Mouse (Mus musculus) midbrain, postnatal 0 days (tissue): ENCODE measurements around the gene Srgap3. TPM values are rescaled to one million over a fixed set of nuclear protein-coding genes. Genes with fewer than 3 reads are reported as not detected.

Source experiments
- ATAC-seq: fragments of 200-750 bp; cut with Nextera tagmentation; 2 replicates; pipeline ENCODE4 v1.8.0; 2017; ENCODE audit warnings: moderate number of reproducible peaks, mild to moderate bottlenecking, moderate TSS enrichment, moderate library complexity; ENCODE audit not compliant: low FRiP score
- DNase-seq: peaks from one replicate; pipeline ENCODE4 v3.0.0-alpha.2; 2015; ENCODE audit warnings: low spot score
- H3K27ac ChIP-seq: fragments of 300-500 bp; sonication (generic); 2 replicates; pipeline ENCODE4 v1.5.1; 2014; ENCODE audit warnings: low read depth, mild to moderate bottlenecking, low read length, mixed read lengths
- H3K27me3 ChIP-seq: fragments of 300-500 bp; sonication (generic); 2 replicates; pipeline ENCODE4 v1.6.1; 2014; ENCODE audit warnings: low read length, control low read depth, mixed read lengths; ENCODE audit not compliant: insufficient read depth
- H3K36me3 ChIP-seq: fragments of 300-500 bp; sonication (generic); 2 replicates; pipeline ENCODE4 v1.6.1; 2014; ENCODE audit warnings: low read length, control low read depth, mixed read lengths; ENCODE audit not compliant: insufficient read depth
- H3K4me1 ChIP-seq: fragments of 300-500 bp; sonication (generic); 2 replicates; pipeline ENCODE4 v1.6.1; 2014; ENCODE audit warnings: mild to moderate bottlenecking, control low read depth, antibody characterized with exemption, low read length, mixed read lengths; ENCODE audit not compliant: insufficient read depth
- H3K4me2 ChIP-seq: fragments of 300-500 bp; sonication (generic); 2 replicates; pipeline ENCODE4 v1.6.1; 2014; ENCODE audit warnings: low read depth, mild to moderate bottlenecking, low read length, mixed read lengths; ENCODE audit not compliant: poor library complexity, severe bottlenecking
- H3K4me3 ChIP-seq: fragments of 300-500 bp; sonication (generic); 2 replicates; pipeline ENCODE4 v1.5.1; 2014; ENCODE audit warnings: low read depth, mild to moderate bottlenecking, low read length, moderate library complexity
- H3K9ac ChIP-seq: fragments of 300-500 bp; sonication (generic); replicated peaks from 2 replicates; pipeline ENCODE4 v1.6.1; 2014; ENCODE audit warnings: mild to moderate bottlenecking, low read length, moderate library complexity, mixed read lengths; ENCODE audit not compliant: poor library complexity, severe bottlenecking
- H3K9me3 ChIP-seq: fragments of 300-500 bp; sonication (generic); 2 replicates; pipeline ENCODE4 v1.6.1; 2016; ENCODE audit warnings: low read length, control low read depth
- CTCF ChIP-seq: IDR thresholded peaks from 2 replicates; pipeline ENCODE4 v1.5.1; 2016; ENCODE audit warnings: antibody characterized with exemption, mild to moderate bottlenecking
- WGBS: fragments of 180-500 bp; shearing (Covaris S2); extraction: QIAGEN DNeasy Blood & Tissue Kit; methylation state at CpG from one replicate; pipeline ENCODE4 v1.1.7; 2014; 5-methylcytosine and 5-hydroxymethylcytosine counted together
- polyA plus RNA-seq: library from polyadenylated mRNA; unstranded; fragments of >200 nt; fragmentation: Nextera tagmentation; extraction: Ambion mirVana; gene quantifications from 2 replicates; pipeline ENCODE4 v1.2.1, GENCODE M21; 2015
- total RNA-seq: library from RNA; depleted of rRNA; stranded (reverse); fragments of >200 nt; gene quantifications from 2 replicates; pipeline ENCODE4 v1.2.3, GENCODE M21; 2014

Srgap3 gene
- total and polyA plus RNA-seq, 2 experiments from 2014 or later: 29.8 to 58.6 TPM

GRCm38 (mm10) chr6:112820298-112820992 is 126.6 kb downstream of the Srgap3 start:
- WGBS: 38% methylated on average over 8 of the region's 8 CpGs
- Histone ChIP-seq H3K9me3 (no peaks in the 10 kb centered on the region), H3K4me3 (no peak overlapping the region), H3K9ac (0 out of 2 replicates have a peak overlapping the region, but pooled peaks have one; percentile 13), H3K36me3 (0 out of 2 replicates have a peak, but pooled peaks cover 4% of the 10 kb centered on the region), H3K4me2 (no peak overlapping the region), H3K27ac (peak overlapping the region; percentile 69), H3K4me1 (peaks cover 17% of the 10 kb centered on the region), H3K27me3 (no peaks in the 10 kb centered on the region)
- no peak for TF ChIP-seq CTCF
- ATAC-seq (peak; percentile 21; the same call in 1 of the 2 replicates), DNase-seq (peak; percentile 42)

GRCm38 (mm10) chr6:112818403-112818901 is 128.6 kb downstream of the Srgap3 start:
- no peak for TF ChIP-seq CTCF
- H3K4me1 ChIP-seq: peaks cover 16% of the 10 kb centered on the region
- ATAC-seq: no peak

GRCm38 (mm10) chr6:112815604-112816003 is 131.5 kb downstream of the Srgap3 start:
- no peak overlapping the region for H3K4me2 ChIP-seq
- H3K36me3 ChIP-seq: 0 out of 2 replicates have a peak, but pooled peaks cover 4% of the 10 kb centered on the region
- H3K9me3 ChIP-seq: no peaks in the 10 kb centered on the region
- no peaks in the 10 kb centered on the region for H3K27me3 ChIP-seq
- H3K4me3 ChIP-seq: no peak overlapping the region
- 32% methylated on average over 6 of the region's 6 CpGs for WGBS
- peaks cover 5% of the 10 kb centered on the region; the same call in 1 of the 2 replicates for H3K4me1 ChIP-seq
- ATAC-seq (no peak), DNase-seq (no peak)
- TF ChIP-seq CTCF: no peak
- no peak overlapping the region for H3K9ac ChIP-seq
- no peak overlapping the region for H3K27ac ChIP-seq

More at GRCm38 (mm10) chr6:112818403-112818901, 128.6 kb downstream of the Srgap3 start:
- Histone ChIP-seq H3K36me3 (0 out of 2 replicates have a peak, but pooled peaks cover 4% of the 10 kb centered on the region), H3K4me2 (no peak overlapping the region), H3K4me3 (no peak overlapping the region), H3K27ac (no peak overlapping the region), H3K9ac (no peak overlapping the region), H3K9me3 (no peaks in the 10 kb centered on the region), H3K27me3 (no peaks in the 10 kb centered on the region)
- WGBS: 95% methylated on average over 7 of the region's 7 CpGs
- DNase-seq: no peak

- no peak overlapping the region for H3K4me3 ChIP-seq
- peak overlapping the region; percentile 24; the same call in 1 of the 2 replicates for H3K9ac ChIP-seq
- no peak overlapping the region for H3K4me2 ChIP-seq
- 0 out of 2 replicates have a peak, but pooled peaks cover 4% of the 10 kb centered on the region for H3K36me3 ChIP-seq
- H3K27me3 ChIP-seq: no peaks in the 10 kb centered on the region
- DNase-seq: peak; percentile 9
- H3K9me3 ChIP-seq: no peaks in the 10 kb centered on the region
- no peak for ATAC-seq
- peaks cover 11% of the 10 kb centered on the region for H3K4me1 ChIP-seq
- H3K27ac ChIP-seq: peak overlapping the region; percentile 38; the same call in 1 of the 2 replicates
- WGBS: 29% methylated on average over 5 of the region's 5 CpGs
- TF ChIP-seq CTCF: no peak
These were observed 132.5 kb downstream of the Srgap3 start for GRCm38 (mm10) chr6:112814525-112815086.

GRCm38 (mm10) chr6:112812884-112813283 is 134.2 kb downstream of the Srgap3 start:
- H3K36me3 ChIP-seq: 0 out of 2 replicates have a peak, but pooled peaks cover 4% of the 10 kb centered on the region
- H3K27me3 ChIP-seq: no peaks in the 10 kb centered on the region
- no peaks in the 10 kb centered on the region for H3K9me3 ChIP-seq
- no peak for DNase-seq
- H3K4me1 ChIP-seq: peaks cover 24% of the 10 kb centered on the region
- WGBS: 94% methylated on average over 7 of the region's 7 CpGs
- TF ChIP-seq CTCF: no peak
- no peak overlapping the region for H3K9ac ChIP-seq
- no peak for ATAC-seq
- no peak overlapping the region for H3K27ac ChIP-seq
- no peak overlapping the region for H3K4me3 ChIP-seq
- H3K4me2 ChIP-seq: no peak overlapping the region

GRCm38 (mm10) chr6:112810521-112810830 is 136.6 kb downstream of the Srgap3 start:
- no peaks in the 10 kb centered on the region for H3K9me3 ChIP-seq
- no peak overlapping the region for H3K9ac ChIP-seq
- no peak for TF ChIP-seq CTCF
- peaks cover 3% of the 10 kb centered on the region; the same call in 1 of the 2 replicates for H3K36me3 ChIP-seq
- peaks cover 24% of the 10 kb centered on the region for H3K4me1 ChIP-seq
- WGBS: 46% methylated on average over 4 of the region's 4 CpGs
- peak overlapping the region; percentile 82 for H3K27ac ChIP-seq
- no peaks in the 10 kb centered on the region for H3K27me3 ChIP-seq
- no peak for DNase-seq
- no peak overlapping the region for H3K4me2 ChIP-seq
- ATAC-seq: no peak
- no peak overlapping the region for H3K4me3 ChIP-seq
